Mouse (Mus musculus) right cerebral cortex, postnatal 14 days (tissue): Measurements from ENCODE around the gene Fdxr.

Source experiments
- DNase-seq: peaks from one replicate; pipeline ENCODE4 v3.0.0; 2022

Gene Fdxr

GRCm38 (mm10) chr11:115267958-115268357 lies 8.9 kb downstream of the Fdxr start:
- no peak for DNase-seq

GRCm38 (mm10) chr11:115267061-115267883 lies 9.6 kb downstream of the Fdxr start, which contains the start of gene Grin2c:
Gene Grin2c (minus strand): TSS chr11:115267243.
- DNase-seq = no peak

GRCm38 (mm10) chr11:115266400-115266778 lies 10.5 kb downstream of the Fdxr start:
- DNase-seq = no peak

- no peak for DNase-seq
Measured at GRCm38 (mm10) chr11:115265771-115266399, 11.0 kb downstream of the Fdxr start.

- no peak for DNase-seq
Measured at GRCm38 (mm10) chr11:115264862-115265668, 11.8 kb downstream of the Fdxr start.

GRCm38 (mm10) chr11:115264136-115264861 lies 12.6 kb downstream of the Fdxr start:
- DNase-seq = no peak

- no peak for DNase-seq
Measured at GRCm38 (mm10) chr11:115262954-115263353, 13.9 kb downstream of the Fdxr start.

- DNase-seq = no peak
Measured at GRCm38 (mm10) chr11:115259134-115259533, 17.7 kb downstream of the Fdxr start.

- no peak for DNase-seq
Measured at GRCm38 (mm10) chr11:115257775-115258510, 18.9 kb downstream of the Fdxr start.

GRCm38 (mm10) chr11:115251258-115251657 lies 25.6 kb downstream of the Fdxr start:
- DNase-seq = no peak

GRCm38 (mm10) chr11:115250405-115251090 lies 26.3 kb downstream of the Fdxr start:
- no peak for DNase-seq

GRCm38 (mm10) chr11:115249721-115250404 lies 27.0 kb downstream of the Fdxr start:
- no peak for DNase-seq

- DNase-seq = no peak
Measured at GRCm38 (mm10) chr11:115247945-115248344, 28.9 kb downstream of the Fdxr start.

- no peak for DNase-seq
Measured at GRCm38 (mm10) chr11:115247240-115247639, 29.6 kb downstream of the Fdxr start.

GRCm38 (mm10) chr11:115246386-115246785 lies 30.5 kb downstream of the Fdxr start:
- DNase-seq = no peak

- no peak for DNase-seq
Measured at GRCm38 (mm10) chr11:115244840-115245239, 32.0 kb downstream of the Fdxr start.

GRCm38 (mm10) chr11:115243783-115244182 lies 33.1 kb downstream of the Fdxr start:
- DNase-seq = no peak

- DNase-seq = no peak
Measured at GRCm38 (mm10) chr11:115242746-115243145, 34.1 kb downstream of the Fdxr start.

GRCm38 (mm10) chr11:115241402-115241801 lies 35.4 kb downstream of the Fdxr start:
- DNase-seq = no peak

- DNase-seq = no peak
Measured at GRCm38 (mm10) chr11:115236570-115236969, 40.3 kb downstream of the Fdxr start.
